Mouse (Mus musculus): ENCODE data around the gene Ipo11. TPM values are rescaled to one million over a fixed set of nuclear protein-coding genes. Genes with fewer than 3 reads are reported as not detected.
A peak's percentile ranks its signal among the peaks of the same experiment; 100 is the strongest.
"Not testable (repeated sequence)": the region's sequence is repeated elsewhere in the genome, so short reads cannot be mapped to it uniquely, and the experiment has no call there.

The Ipo11 gene
- 44.8 and 48.6 TPM in 2 replicates for polyA plus RNA-seq (2012; rRNA removed)

DNA sequence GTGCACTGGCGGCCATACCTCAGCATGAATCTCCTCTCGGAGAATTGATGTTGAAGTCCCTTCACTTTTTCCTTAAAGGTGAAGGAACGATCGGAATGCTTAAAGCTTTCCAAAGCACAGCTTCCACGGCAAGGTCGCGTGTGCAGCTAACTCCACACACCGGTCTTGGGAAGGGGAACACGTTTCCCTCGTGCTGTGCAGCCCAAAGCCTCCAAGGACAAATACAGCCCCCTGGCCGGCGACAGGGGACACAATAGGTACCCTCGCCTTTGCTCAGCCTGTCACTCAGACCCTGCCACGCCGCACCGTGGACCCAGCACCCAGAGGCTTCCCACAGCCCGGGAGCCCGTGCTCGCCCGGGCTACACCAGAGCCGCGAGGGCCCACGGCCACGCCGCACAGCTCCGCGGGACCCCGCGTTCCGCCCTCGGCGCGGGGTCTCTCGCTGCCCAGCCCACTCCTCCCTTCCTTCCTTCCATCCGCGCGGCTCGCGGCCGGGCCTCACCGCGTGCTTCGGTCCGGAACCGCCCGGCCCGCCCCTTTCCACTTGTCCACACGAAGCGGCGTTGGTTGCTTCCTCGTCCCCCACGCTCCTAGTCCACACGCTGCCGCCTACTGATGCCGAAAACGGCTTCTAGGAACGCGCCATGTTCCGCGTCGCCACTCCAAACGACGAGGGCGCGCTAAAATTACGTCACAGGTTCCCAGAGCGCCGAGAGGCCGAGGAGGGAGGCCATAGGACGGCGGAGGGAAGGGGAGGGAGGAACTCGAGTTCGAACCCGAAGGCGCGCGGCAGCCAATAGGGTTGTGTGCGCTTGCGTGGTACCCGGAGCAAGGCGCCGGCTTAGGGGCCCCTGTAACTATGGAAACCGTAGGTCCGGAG lies at the start of gene Ipo11:
Gene Ipo11, minus strand, starts transcription at position 703 of the 882 bp plus-strand sequence.
- DNase-seq (ENCODE audit: extremely low spot score in 1 of 2, low spot score in 1 of 2), result peak; percentile 87 to 94

DNA sequence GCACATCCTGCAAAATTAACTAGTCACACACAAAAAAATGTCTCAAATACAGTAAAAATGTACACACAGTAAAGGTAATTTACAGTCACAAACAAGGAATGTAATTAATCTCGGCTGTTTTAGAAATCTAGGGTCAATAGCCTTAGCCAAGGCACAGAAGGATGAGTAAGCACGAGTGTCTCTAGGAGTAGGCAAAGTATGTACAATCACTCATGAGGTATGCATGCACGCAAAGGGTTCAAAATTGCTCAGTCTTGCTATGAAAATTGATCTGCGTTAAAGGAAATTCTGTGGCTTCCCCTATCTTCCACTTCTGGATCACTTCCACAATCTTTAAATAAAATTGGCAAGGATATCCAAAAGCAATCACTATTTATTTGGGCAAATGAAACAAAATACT lies 24.7 kb upstream of the Ipo11 start:
- DNase-seq (ENCODE audit: extremely low spot score in 1 of 2, low spot score in 1 of 2), result no peak

DNA sequence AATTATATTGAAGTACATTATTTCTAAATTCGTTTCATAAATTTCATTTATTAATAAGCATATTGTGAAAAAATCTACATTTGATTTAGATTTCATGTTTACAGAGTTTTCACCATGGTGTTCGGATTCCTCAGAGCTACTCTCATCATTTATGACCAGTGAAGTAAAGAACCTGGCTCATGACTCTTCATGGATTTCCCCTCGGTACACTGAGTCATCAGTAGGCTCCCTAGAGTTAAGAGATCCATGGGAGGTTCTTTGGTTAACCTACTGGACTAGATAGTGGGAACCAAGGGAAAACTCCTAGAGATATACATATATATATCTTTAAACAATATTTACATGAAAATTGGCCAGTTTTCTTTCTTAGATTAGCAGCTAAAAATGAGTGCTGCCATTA lies 23.8 kb upstream of the Ipo11 start:
- DNase-seq (ENCODE audit: extremely low spot score in 1 of 2, low spot score in 1 of 2), result no peak

DNA sequence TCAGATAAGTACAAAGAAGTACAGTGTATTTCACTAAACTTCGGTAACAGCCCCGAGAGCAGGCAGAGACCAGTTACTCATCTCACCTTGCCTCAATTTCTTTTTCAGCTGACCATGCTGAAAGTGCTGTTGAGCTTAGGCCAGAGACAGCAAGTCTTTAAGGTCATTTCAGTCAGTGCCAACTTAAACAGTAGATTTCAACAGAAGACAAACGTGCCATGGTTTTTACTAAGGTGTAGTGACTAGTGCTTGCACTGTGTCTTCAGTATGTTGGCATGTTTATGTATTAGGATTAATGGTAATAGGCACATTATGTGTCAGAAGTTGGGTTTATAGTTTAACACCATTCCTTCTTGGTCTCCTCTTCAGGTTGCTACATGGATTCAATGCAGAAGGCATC lies 21.5 kb upstream of the Ipo11 start:
- no peak for DNase-seq (ENCODE audit: extremely low spot score in 1 of 2, low spot score in 1 of 2)

DNA sequence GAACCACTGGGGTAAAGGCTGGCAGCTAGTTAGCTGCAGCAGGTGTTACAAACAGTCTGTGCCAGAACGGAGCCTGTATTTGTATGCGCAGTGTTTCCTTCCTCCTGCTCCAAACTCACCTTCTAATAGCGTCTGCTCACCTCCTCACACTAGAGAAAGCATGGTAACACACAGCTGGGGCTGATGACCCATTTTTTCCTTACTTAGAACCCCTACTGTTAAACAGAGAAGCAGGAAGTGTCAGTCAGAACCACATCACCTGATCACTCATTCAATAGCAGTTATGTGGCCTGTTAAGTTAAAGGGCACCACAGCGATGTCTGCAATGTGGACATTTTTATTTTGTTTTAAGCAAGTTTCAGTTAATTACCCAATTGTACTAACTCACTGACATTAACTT lies 20.8 kb upstream of the Ipo11 start:
- DNase-seq (ENCODE audit: extremely low spot score in 1 of 2, low spot score in 1 of 2), result no peak

DNA sequence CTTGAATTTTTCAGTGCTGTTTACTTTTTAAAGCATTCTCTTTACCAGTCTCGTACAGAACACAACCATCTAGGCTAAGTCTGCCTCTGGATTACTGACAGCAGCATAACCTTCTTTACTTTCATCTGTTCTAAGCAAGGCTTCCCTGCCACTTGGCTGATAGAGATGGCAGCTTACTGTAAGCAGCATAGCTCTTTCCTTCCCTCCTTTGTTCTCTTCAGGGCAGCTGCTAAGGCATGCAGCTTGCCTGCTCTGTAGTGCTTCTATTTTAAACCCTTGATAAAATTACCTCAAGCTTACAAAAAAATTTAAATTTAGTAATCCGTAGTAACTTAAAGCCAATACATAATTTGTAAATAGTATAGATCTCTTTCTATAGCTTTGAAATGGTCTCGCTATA lies 18.1 kb upstream of the Ipo11 start:
- no peak for DNase-seq (ENCODE audit: extremely low spot score in 1 of 2, low spot score in 1 of 2)

DNA sequence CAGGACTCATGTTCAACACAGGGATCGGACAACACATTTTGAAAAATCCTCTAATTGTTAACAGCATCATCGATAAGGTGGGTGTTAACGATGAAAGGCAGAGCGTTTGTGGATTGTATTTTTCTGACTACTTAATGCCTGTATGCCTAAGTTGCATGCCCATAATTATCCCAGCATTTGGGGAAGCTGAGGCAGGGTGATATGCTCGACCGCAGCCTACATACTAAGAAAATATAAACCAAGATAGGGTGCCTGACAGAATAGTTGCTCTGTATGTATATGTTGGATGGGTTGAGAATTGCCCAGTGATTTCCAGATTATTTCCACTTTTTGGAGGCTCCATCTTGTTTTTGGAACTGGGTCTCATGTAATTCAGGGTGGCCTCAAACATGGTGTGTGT lies 10.8 kb upstream of the Ipo11 start:
- no peak for DNase-seq (ENCODE audit: extremely low spot score in 1 of 2, low spot score in 1 of 2)

DNA sequence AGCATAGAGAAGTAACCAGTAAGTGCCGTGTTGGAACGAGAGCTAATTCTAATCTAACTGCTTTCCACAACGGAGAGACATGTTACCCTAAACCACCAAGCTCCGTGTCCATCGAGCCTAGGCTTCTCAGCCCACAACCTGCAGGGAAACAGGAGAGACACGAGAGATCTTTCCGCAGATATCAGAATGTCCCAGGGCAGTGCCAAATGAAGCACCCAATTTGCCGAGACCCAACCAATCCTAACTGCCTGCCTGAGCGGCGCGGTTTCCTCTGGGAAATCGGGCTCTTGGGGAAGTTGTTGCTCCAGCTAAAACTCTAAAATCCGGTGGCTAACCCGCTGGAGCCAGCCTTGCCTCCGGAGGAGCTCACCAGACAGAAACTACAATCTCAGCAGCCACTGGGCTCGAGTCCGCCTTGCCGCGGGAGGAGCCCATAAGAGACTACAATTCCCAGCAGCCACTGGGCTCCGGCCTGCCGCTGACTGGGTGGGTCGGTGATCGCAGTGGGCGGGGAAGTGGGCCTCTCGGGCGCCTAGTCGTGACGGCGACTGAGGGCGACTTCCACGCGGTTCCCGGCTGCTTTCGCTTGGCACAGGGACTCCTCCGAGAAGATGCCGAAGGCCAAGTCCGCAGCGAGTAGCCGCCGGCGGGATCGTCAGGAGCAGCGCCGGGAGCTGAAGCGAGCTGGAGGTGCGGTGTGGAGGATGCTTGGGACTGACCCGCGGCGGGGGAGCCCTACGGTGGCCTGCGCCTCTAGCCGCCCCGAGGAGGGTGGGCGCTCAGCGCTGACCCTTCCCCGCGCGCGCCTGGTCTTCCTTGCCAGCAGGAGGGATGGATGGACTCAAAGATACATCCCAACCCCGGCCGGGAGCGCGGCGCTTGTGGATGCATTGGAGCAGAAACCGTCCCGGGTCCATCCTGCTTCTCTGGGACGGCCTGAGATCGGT lies 10.1 kb upstream of the Ipo11 start, which contains the start of gene Dimt1:
Gene Dimt1, plus strand, starts transcription at position 534 of the 947 bp plus-strand sequence.
- DNase-seq (ENCODE audit: extremely low spot score in 1 of 2, low spot score in 1 of 2), result peak; percentile 96 to 97

DNA sequence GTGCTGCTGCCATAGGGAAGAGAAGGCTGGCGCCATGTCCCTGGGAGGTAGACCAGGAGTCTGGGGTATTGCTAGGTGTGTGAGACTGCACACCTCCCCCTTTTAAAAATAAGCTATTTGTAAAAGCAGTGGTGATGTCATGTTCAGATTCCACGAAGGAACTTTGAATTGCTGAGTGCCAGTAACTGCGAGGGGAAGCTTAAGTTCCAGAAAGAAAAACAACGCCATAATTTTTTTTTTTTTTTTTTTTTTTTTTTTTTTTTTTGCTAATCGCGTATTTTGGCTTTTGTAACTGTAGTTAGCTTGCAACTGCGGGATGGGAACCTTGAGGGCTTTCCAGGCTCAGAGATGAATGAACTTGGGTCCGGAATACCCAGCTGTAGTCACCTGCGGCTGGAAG lies 8.8 kb upstream of the Ipo11 start:
- DNase-seq (ENCODE audit: extremely low spot score in 1 of 2, low spot score in 1 of 2), result no peak

DNA sequence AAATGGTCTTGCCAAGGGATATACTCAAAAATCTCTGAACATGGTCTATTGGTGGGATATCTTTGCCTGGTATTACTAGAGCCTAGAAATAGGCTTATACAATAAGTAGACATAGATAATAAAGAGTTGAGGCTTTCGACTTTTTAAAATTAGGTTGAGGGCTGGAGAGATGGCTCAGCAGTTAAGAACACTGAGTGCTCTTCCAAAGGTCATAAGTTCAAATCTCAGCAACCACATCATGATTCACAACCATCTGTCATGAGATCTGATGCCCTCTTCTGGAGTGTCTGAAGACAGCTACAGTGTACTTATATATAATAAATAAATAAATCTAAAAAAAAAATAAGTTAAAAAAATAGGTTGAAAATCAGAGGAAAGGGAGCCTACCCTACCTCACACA lies 6.0 kb upstream of the Ipo11 start:
- DNase-seq (ENCODE audit: extremely low spot score in 1 of 2, low spot score in 1 of 2), result no peak

DNA sequence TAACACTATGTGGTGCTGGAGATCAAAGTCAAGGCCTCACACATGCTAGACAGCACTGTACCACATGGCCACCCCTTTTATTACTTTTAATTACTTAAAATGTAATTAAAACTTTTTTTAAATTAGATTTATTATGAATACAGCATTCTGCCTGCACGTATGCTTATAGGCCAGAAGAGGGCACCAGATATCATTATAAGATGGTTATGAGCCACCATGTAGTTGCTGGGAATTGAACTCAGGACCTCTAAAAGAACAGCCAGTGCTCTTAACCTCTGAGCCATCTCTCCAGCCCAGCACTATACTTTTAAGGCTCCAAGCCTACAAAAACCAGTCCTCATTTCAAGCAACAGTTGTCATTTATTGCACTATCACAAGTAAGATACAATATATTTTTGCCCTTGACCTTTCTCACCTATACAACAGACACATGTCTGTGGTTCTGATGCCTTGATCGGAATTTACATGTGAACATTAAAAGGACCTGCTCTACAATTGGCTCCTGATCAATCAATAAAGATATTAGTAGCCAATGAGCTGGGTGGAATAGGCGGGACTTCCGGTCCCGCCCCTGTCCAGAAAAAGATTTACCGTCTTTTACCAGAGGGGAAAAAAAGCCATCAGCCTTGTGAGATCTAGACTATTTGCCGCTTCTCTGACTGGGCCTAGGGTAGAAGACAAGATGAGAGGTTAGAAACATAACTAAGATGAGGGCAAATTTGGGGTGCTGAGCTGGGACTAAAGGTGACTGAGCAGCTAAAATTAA lies 4.6 kb upstream of the Ipo11 start:
- no peak for DNase-seq (ENCODE audit: extremely low spot score in 1 of 2, low spot score in 1 of 2)

DNA sequence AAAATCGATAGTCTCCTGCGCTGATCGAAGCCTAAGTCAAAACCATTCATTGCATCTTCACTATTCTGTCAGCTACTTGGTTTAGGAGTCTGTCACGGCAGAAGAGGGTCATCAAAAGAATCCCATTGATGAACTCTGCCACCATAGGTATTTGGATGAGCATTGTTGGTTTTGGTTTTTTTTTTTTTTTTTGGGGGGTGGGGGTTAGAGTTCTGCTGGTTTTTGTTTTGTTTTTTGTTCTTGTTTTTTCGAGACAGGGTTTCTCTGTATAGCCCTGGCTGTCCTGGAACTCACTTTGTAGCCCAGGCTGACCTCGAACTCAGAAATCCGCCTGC lies 347 bp upstream of the Ipo11 start:
- no peak for DNase-seq (ENCODE audit: extremely low spot score in 1 of 2, low spot score in 1 of 2)

DNA sequence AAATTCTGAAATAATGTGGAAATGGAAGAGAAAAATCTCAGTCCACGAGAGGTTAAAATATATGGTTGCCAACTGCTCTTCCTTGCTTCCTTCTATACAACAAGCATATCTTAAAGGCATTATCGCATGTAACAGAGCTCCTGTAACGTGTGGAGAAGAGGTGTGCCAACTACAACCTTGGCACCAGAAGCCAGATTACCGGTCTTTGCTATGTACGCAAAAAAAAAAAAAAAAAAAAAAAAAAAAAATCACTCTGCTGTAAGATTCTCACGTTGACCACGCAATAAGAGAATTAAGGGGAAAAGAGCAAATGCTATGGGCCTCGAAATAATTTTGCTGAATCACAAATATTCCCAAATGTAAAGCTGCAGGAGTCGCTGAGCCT lies 895 bp downstream of the Ipo11 start:
- no peak for DNase-seq (ENCODE audit: extremely low spot score in 1 of 2, low spot score in 1 of 2)

DNA sequence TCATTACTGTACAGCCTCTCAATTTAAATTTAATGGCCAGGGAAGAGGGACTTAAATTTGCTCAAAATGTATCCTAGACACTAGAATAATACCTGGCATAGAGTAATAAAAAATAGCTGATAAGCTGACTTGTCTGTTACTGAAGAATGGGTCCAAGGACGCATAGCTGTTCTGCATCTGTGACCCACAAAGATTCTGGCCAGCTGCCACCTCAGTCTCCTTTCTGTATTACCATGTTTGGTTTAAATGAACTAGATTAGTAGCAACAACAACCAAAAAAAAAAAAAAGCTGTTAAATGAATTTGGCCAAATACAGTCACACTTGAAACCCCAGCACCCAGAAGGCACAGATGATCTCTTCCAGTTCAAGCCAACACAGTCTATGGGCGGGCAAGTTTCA lies 7.6 kb downstream of the Ipo11 start:
- DNase-seq (ENCODE audit: extremely low spot score in 1 of 2, low spot score in 1 of 2), result no peak

DNA sequence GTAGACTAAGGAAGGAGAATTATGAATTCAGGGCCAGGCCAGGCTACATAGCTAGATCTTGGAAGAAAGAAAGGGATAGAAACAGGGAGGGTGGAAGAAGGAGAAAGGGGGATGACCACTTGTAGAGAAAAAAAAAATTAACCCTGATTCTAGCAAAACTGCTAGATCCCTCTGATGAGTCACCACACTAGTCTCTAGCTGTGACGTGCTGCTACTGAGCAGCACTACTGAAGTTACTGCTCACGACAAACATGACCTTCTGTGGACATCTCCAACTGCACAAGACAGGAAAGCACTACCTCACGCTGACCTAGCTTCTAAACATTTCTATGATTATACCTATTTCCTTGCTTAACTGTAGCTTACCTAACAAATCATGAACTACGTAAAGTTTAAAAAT lies 8.5 kb downstream of the Ipo11 start:
- DNase-seq (ENCODE audit: extremely low spot score in 1 of 2, low spot score in 1 of 2), result no peak

DNA sequence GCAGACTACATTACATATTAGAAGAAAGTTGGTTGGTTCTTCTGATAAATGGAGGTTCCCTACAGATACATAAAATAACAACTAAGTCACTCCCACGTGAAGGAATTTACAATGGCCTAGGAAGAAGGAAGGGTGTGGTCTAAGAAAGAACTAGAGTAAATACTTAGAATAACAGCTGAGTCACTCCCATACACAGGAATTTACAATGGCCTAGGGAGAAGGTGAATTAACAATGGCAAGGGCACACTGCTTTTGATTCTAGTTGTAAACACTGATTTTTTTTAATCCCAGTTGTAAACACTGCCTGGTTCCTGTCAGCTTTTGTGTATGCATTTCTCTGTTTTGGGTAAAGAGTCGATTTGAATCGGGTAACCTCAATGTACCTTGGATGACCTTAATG lies 10.8 kb downstream of the Ipo11 start:
- not testable (repeated sequence) for DNase-seq (ENCODE audit: extremely low spot score in 1 of 2, low spot score in 1 of 2)

DNA sequence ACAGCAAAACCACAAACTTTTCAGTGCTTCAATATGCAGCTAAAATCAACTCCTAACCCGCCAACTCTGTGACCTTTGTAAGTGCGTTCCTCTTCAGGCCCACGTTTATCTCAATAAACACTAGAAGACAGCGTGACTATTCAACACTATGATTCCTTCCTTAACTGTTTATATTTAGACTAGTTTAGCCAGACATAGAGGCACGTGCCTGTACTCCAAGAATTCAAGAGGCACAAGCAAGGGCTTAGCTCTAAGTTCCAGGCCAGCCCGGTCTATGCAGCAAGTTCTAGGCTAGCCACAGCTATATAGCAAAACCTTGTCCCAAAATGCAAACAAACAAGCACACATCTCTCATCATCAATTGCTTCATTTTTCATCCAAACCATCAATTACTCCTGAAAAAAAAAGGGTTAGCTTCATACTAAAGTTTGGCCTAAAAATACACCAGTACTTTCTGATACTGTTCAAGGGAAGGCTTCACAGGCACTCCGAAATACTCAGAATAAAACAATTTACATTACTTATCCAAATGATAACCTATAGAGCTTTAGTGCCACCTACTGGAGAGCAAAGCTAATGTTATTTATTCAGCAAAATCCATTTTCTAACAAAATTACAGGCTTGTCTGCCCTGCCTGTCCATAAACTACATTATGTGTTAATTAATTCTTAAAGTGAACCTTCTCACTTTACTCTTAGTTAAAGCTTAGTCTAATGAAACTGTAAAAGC lies 18.3 kb downstream of the Ipo11 start:
- DNase-seq (ENCODE audit: extremely low spot score in 1 of 2, low spot score in 1 of 2), result peak in 1 of 2 experiments; percentile 77

DNA sequence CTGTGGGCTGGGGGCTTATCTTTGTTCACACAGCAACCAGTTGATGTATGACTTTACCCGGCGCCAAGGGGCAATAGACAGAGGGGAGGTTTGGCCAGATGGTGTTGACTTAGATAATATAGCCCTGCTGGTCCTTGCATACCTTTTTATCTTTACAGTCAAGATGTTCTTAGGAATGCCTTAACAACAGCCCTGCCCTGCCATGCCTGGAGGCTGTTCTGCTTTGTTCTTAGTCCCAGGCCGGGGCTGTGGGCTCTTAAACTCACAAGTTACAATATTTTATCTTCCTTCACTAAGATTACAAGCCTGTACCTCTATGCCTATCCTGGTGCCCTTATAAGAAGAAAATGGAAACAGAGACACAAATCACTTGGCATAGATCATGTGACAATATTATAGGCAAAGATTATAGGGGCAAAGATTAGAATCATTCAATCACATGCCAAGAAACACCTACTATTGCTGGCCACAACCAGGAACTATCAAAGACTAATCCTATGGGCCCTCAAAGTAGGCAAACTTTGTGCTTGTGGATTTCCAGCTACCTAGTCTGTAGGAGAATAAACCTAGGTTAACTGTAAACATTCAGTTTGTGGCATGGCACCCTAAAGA lies 23.5 kb downstream of the Ipo11 start:
- DNase-seq (ENCODE audit: extremely low spot score in 1 of 2, low spot score in 1 of 2), result no peak

DNA sequence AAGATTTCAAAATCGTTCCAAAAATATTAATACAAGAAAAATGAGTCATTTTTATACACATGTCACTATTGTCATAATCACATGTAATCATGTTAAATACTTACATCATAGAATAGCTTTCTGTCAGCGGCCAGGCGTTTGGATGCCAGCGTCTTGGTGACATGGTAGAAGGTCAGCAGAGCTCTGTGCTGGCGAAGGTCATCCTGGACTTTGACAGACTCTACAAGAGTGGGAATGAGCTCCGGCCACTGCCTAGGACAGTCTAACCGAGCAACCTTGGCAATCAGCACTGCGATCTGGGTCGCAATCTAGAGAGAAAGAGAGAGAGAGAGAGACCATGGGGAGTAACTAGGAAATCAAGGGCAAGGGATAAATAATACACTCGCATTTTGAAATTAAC lies 26.7 kb downstream of the Ipo11 start:
- no peak for DNase-seq (ENCODE audit: extremely low spot score in 1 of 2, low spot score in 1 of 2)

DNA sequence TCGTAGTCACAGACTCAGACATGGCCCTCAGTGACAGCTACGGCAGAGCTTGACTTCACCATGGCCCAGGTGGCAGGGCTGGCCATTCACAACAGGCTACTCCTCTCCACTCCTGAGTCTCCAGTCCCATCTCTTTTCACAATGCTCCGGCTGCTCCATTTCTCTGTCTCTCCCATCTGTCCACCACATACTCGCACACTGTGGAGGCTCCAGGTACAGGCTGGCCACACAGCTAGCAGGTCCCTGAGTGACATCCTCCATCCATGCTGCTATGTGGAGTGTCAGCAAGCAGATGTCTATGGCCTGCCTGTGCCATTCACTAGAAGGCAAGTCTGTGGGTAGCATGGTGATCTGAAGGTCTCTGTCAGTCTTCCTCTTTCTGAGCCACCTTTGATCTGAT lies 29.5 kb downstream of the Ipo11 start:
- DNase-seq (ENCODE audit: extremely low spot score in 1 of 2, low spot score in 1 of 2), result no peak

All from frontal cortex, adult 2 months (tissue).